28 mouse cellular contexts compared by ENCODE assay signal in genomic region chr2:133509141-133509540, GRCm38 (mm10). TPM values are rescaled to one million over a fixed set of nuclear protein-coding genes. Genes with fewer than 3 reads are reported as not detected.
DNase-seq lines count a peak whose midpoint lies in the region; ATAC-seq and TF ChIP-seq lines count a peak whose summit lies in the region.
"Had no signal": no experiment of that assay in that cellular context is flagged by ENCODE, and none has a peak within 500 bp of the region (broad histone marks: within the 10 kb centered on the region; RNA-seq: fewer than 3 reads in every experiment).

No protein-coding gene starts in this region.

- DNase-seq in embryo, embryonic 10.5 days (ENCODE audit: low spot score) = peak; percentile 9
- DNase-seq in embryo, embryonic 9.5 days (ENCODE audit: extremely low spot score) = no peak
- DNase-seq in kidney, adult 2 months = no peak
- DNase-seq in neural tube, embryonic 11.5 days (ENCODE audit: low spot score) = peak; percentile 19
- no peak for DNase-seq in frontal cortex, postnatal 25 days (ENCODE audit: low spot score in 2 of 2)
- no peak for DNase-seq in cerebellum, adult 11 months
- DNase-seq: adrenal gland, adult 8-10 months; cerebellum, adult 9-10 months; cerebellum, postnatal 36 days; gastrocnemius, postnatal 10 days; heart, postnatal 14 days; kidney, adult 18-20 months; liver, postnatal 0 days; lung, postnatal 36 days; right cerebral cortex, adult 18-20 months; spleen, adult 18-20 months; thymus, adult 18-20 months; thymus, postnatal 25 days had no signal

- 0 out of 2 replicates have a peak, but pooled peaks cover 6% of the 10 kb centered on the region for H3K4me1 ChIP-seq in kidney, embryonic 16.5 days (ENCODE audit: insufficient read depth, low read length)
- H3K4me1 ChIP-seq in kidney, adult 2 months (ENCODE audit: control insufficient read depth, insufficient read depth, low read length) = no peaks in the 10 kb centered on the region
- H3K4me1 ChIP-seq in limb, embryonic 13.5 days = peaks cover 5% of the 10 kb centered on the region
- no peaks in the 10 kb centered on the region for H3K4me1 ChIP-seq in neural tube, embryonic 11.5 days (ENCODE audit: control insufficient read depth, insufficient read depth, low read length)
- H3K4me1 ChIP-seq: liver, embryonic 12.5 days; midbrain, embryonic 12.5 days had no signal

- H3K4me3 ChIP-seq in kidney, embryonic 16.5 days (ENCODE audit: low read length) = peak overlapping the region; percentile 22
- no peak overlapping the region for H3K4me3 ChIP-seq in kidney, adult 2 months (ENCODE audit: insufficient read depth, low read depth, low read length)
- H3K4me3 ChIP-seq in limb, embryonic 13.5 days = peak overlapping the region; percentile 11; the same call in 1 of the 2 replicates
- no peak overlapping the region for H3K4me3 ChIP-seq in neural tube, embryonic 11.5 days (ENCODE audit: low read depth, low read length)
- H3K4me3 ChIP-seq: liver, embryonic 12.5 days; midbrain, embryonic 12.5 days; myocyte had no signal

- TF ChIP-seq CTCF in kidney, adult 2 months (conservative IDR thresholded peaks at IDR 0.05; ENCODE audit: insufficient read depth, insufficient read length, low read depth, low read length) = no peak

- 17% methylated on average over 16 of the region's 16 CpGs for WGBS in kidney, embryonic 16.5 days
- WGBS in kidney, adult 2 months = 38% methylated on average over 16 of the region's 16 CpGs
- WGBS in limb, embryonic 13.5 days = 35% methylated on average over 16 of the region's 16 CpGs
- WGBS in neural tube, embryonic 11.5 days = 55% methylated on average over 16 of the region's 16 CpGs

- H3K9ac ChIP-seq in kidney, embryonic 16.5 days (replicated peaks; ENCODE audit: low read length) = peak overlapping the region; percentile 37; the same call in 1 of the 2 replicates
- no peak overlapping the region for H3K9ac ChIP-seq in limb, embryonic 13.5 days
- H3K9ac ChIP-seq in neural tube, embryonic 11.5 days (ENCODE audit: low read length) = no peak overlapping the region
- H3K9ac ChIP-seq: liver, embryonic 12.5 days; liver, postnatal 0 days; midbrain, embryonic 12.5 days had no signal

- no peaks in the 10 kb centered on the region for H3K36me3 ChIP-seq in kidney, embryonic 16.5 days (ENCODE audit: insufficient read depth, low read length)
- no peaks in the 10 kb centered on the region for H3K36me3 ChIP-seq in kidney, adult 2 months (ENCODE audit: control insufficient read depth, insufficient read depth, low read length)
- H3K36me3 ChIP-seq in limb, embryonic 13.5 days = no peaks in the 10 kb centered on the region
- no peaks in the 10 kb centered on the region for H3K36me3 ChIP-seq in neural tube, embryonic 11.5 days (ENCODE audit: control insufficient read depth, insufficient read depth, low read length)
- H3K36me3 ChIP-seq: liver, embryonic 12.5 days; midbrain, embryonic 12.5 days had no signal

- H3K27me3 ChIP-seq in kidney, embryonic 16.5 days (ENCODE audit: insufficient read depth, low read length) = no peaks in the 10 kb centered on the region
- H3K27me3 ChIP-seq in kidney, adult 2 months (replicated peaks; ENCODE audit: control insufficient read depth, insufficient read depth, low read length) = no peaks in the 10 kb centered on the region
- 0 out of 2 replicates have a peak, but pooled peaks cover 6% of the 10 kb centered on the region for H3K27me3 ChIP-seq in limb, embryonic 13.5 days
- no peaks in the 10 kb centered on the region for H3K27me3 ChIP-seq in neural tube, embryonic 11.5 days (ENCODE audit: control insufficient read depth, insufficient read depth, low read length)
- H3K27me3 ChIP-seq: CH12.LX; liver, embryonic 12.5 days; midbrain, embryonic 12.5 days had no signal

- TF ChIP-seq POLR2A in kidney, adult 2 months (IDR thresholded peaks at IDR 0.05; ENCODE audit: low read depth, low read length) = no peak

- peak; percentile 27; the same call in 1 of the 2 replicates for ATAC-seq in kidney, embryonic 16.5 days (ENCODE audit: low FRiP score, low TSS enrichment)
- peak; percentile 73 for ATAC-seq in limb, embryonic 13.5 days (ENCODE audit: low FRiP score, low read depth)
- ATAC-seq in neural tube, embryonic 11.5 days (ENCODE audit: insufficient read depth, low FRiP score, low TSS enrichment) = no peak
- ATAC-seq: activated CD4-positive, CD25-positive, alpha-beta regulatory T cell, adult 4 months; forebrain, embryonic 14.5 days; hindbrain, embryonic 16.5 days; liver, embryonic 12.5 days; liver, postnatal 0 days had no signal

- peak overlapping the region; percentile 48 for H3K4me2 ChIP-seq in kidney, embryonic 16.5 days (replicated peaks; ENCODE audit: low read depth, low read length)
- H3K4me2 ChIP-seq in limb, embryonic 13.5 days (replicated peaks) = peak overlapping the region; percentile 53
- no peak overlapping the region for H3K4me2 ChIP-seq in neural tube, embryonic 11.5 days (ENCODE audit: low read depth)
- H3K4me2 ChIP-seq: liver, embryonic 12.5 days; midbrain, embryonic 12.5 days had no signal

- no peak overlapping the region for H3K27ac ChIP-seq in kidney, embryonic 16.5 days (ENCODE audit: low read length)
- no peak overlapping the region for H3K27ac ChIP-seq in kidney, adult 2 months (ENCODE audit: insufficient read depth, low read depth, low read length)
- no peak overlapping the region for H3K27ac ChIP-seq in limb, embryonic 13.5 days
- H3K27ac ChIP-seq in neural tube, embryonic 11.5 days (ENCODE audit: low read depth, low read length) = no peak overlapping the region
- H3K27ac ChIP-seq: liver, embryonic 12.5 days; midbrain, embryonic 12.5 days; stomach, postnatal 0 days had no signal

- H3K9me3 ChIP-seq in kidney, embryonic 16.5 days (ENCODE audit: low read length) = no peaks in the 10 kb centered on the region
- H3K9me3 ChIP-seq in limb, embryonic 13.5 days = no peaks in the 10 kb centered on the region
- H3K9me3 ChIP-seq in neural tube, embryonic 11.5 days (ENCODE audit: control insufficient read depth, low read length) = no peaks in the 10 kb centered on the region
- H3K9me3 ChIP-seq: liver, embryonic 12.5 days; midbrain, embryonic 12.5 days had no signal

RNA-seq across cellular contexts. Expression of gene Bmp2, which starts 42.8 kb away (rescaled TPM):
- polyA plus RNA-seq in kidney, embryonic 16.5 days (2015; fragmentation: Nextera tagmentation; extraction: Ambion mirVana) = 8.8 and 10.0 TPM in 2 replicates
- polyA plus RNA-seq in kidney, adult 2 months (2012; rRNA removed) = 1.3 and 2.1 TPM in 2 replicates
- 26.6 and 27.6 TPM in 2 replicates for polyA plus RNA-seq in limb, embryonic 13.5 days (2015; fragmentation: Nextera tagmentation; extraction: Ambion mirVana)
- 2.3 and 2.7 TPM in 2 replicates for polyA plus RNA-seq in neural tube, embryonic 11.5 days (2014; fragmentation: Nextera tagmentation; extraction: Ambion mirVana)
- polyA plus RNA-seq: activated CD4-positive, CD25-positive, alpha-beta regulatory T cell, adult 4 months had no signal

Comparison
In these comparisons a context has a peak if more than half of its experiments do, and no peak if none do; other contexts are left out.
1. DNase-seq: peak in embryo, embryonic 10.5 days (single experiment) and neural tube, embryonic 11.5 days (single experiment); none in embryo, embryonic 9.5 days (single experiment), kidney, adult 2 months (single experiment), frontal cortex, postnatal 25 days (0 of 2) and cerebellum, adult 11 months (single experiment).
2. H3K4me3 ChIP-seq: peak in kidney, embryonic 16.5 days (single experiment) and limb, embryonic 13.5 days (single experiment); none in kidney, adult 2 months (single experiment) and neural tube, embryonic 11.5 days (single experiment).